Comparison of ENCODE assay signal across 14 mouse cellular contexts in genomic region chr16:9792976-9793375, GRCm38 (mm10).
"Had no signal": no experiment of that assay in that cellular context is flagged by ENCODE, and none has a peak within 500 bp of the region (broad histone marks: within the 10 kb centered on the region; RNA-seq: fewer than 3 reads in every experiment).

No protein-coding gene starts in this region.

- H3K9ac ChIP-seq: kidney, embryonic 15.5 days; liver, embryonic 13.5 days; midbrain, embryonic 12.5 days; midbrain, embryonic 15.5 days; neural tube, embryonic 12.5 days; neural tube, embryonic 15.5 days had no signal

- H3K4me2 ChIP-seq: kidney, embryonic 15.5 days; liver, embryonic 13.5 days; midbrain, embryonic 12.5 days; midbrain, embryonic 15.5 days; neural tube, embryonic 12.5 days; neural tube, embryonic 15.5 days had no signal

- H3K4me3 ChIP-seq: kidney, embryonic 15.5 days; liver, embryonic 13.5 days; midbrain, embryonic 12.5 days; midbrain, embryonic 15.5 days; neural tube, embryonic 12.5 days; neural tube, embryonic 15.5 days had no signal

- H3K27me3 ChIP-seq: kidney, embryonic 15.5 days; liver, embryonic 13.5 days; midbrain, embryonic 12.5 days; midbrain, embryonic 15.5 days; neural tube, embryonic 12.5 days; neural tube, embryonic 15.5 days had no signal

- H3K36me3 ChIP-seq: kidney, embryonic 15.5 days; liver, embryonic 13.5 days; midbrain, embryonic 12.5 days; midbrain, embryonic 15.5 days; neural tube, embryonic 12.5 days; neural tube, embryonic 15.5 days had no signal

- ATAC-seq: midbrain, embryonic 15.5 days had no signal

- H3K27ac ChIP-seq: kidney, embryonic 15.5 days; liver, embryonic 13.5 days; macrophage; midbrain, embryonic 12.5 days; midbrain, embryonic 15.5 days; neural tube, embryonic 12.5 days; neural tube, embryonic 15.5 days had no signal

- DNase-seq: kidney, adult 11 months; kidney, adult 8-10 months; kidney, postnatal 10 days; kidney, postnatal 36 days; liver, embryonic 13.5 days; lung, adult 2 months; thymus, adult 18-20 months; thymus, postnatal 36 days had no signal

- H3K4me1 ChIP-seq: kidney, embryonic 15.5 days; liver, embryonic 13.5 days; midbrain, embryonic 12.5 days; midbrain, embryonic 15.5 days; neural tube, embryonic 12.5 days; neural tube, embryonic 15.5 days had no signal

- H3K9me3 ChIP-seq: kidney, embryonic 15.5 days; liver, embryonic 13.5 days; midbrain, embryonic 12.5 days; midbrain, embryonic 15.5 days; neural tube, embryonic 12.5 days; neural tube, embryonic 15.5 days had no signal
